Mouse (Mus musculus): Measurements from ENCODE around the gene Mrtfa.

GRCm38 (mm10) chr15:81140004-81140403, 50.6 kb downstream of the Mrtfa start:
- TF ChIP-seq EP300 (IDR thresholded peaks at IDR 0.05) (no peak), CTCF (IDR thresholded peaks at IDR 0.05) (no peak)

Measured in lung, postnatal 0 days (tissue).